Mouse (Mus musculus) natural killer cell, adult 2 months (primary cell): ENCODE data around the gene Adamtsl1.

Experiments
- DNase-seq, 2 experiments: peaks; one replicate each; pipeline ENCODE4 v3.0.0; 2022; ENCODE audit warnings: low spot score in 2 of 2

Adamtsl1 gene

GRCm38 (mm10) chr4:86396672-86397288, 882.8 kb downstream of the Adamtsl1 start:
- DNase-seq = no peak

GRCm38 (mm10) chr4:86397470-86397869, 883.5 kb downstream of the Adamtsl1 start:
- no peak for DNase-seq

- DNase-seq = no peak
Measured at GRCm38 (mm10) chr4:86401116-86401515, 887.1 kb downstream of the Adamtsl1 start.

GRCm38 (mm10) chr4:86406501-86407199, 892.7 kb downstream of the Adamtsl1 start:
- DNase-seq = no peak

GRCm38 (mm10) chr4:86407200-86407527, 893.2 kb downstream of the Adamtsl1 start:
- no peak for DNase-seq

- no peak for DNase-seq
Measured at GRCm38 (mm10) chr4:86408421-86408820, 894.4 kb downstream of the Adamtsl1 start.

GRCm38 (mm10) chr4:86410946-86411345, 897.0 kb downstream of the Adamtsl1 start:
- no peak for DNase-seq

GRCm38 (mm10) chr4:86413388-86413787, 899.4 kb downstream of the Adamtsl1 start:
- no peak for DNase-seq

GRCm38 (mm10) chr4:86416401-86417025, 902.5 kb downstream of the Adamtsl1 start:
- no peak for DNase-seq

- no peak for DNase-seq
Measured at GRCm38 (mm10) chr4:86422586-86422985, 908.6 kb downstream of the Adamtsl1 start.

GRCm38 (mm10) chr4:86425581-86425980, 911.6 kb downstream of the Adamtsl1 start:
- no peak for DNase-seq

GRCm38 (mm10) chr4:86426549-86426948, 912.6 kb downstream of the Adamtsl1 start:
- DNase-seq = no peak

GRCm38 (mm10) chr4:86427312-86427711, 913.3 kb downstream of the Adamtsl1 start:
- DNase-seq = no peak

GRCm38 (mm10) chr4:86428091-86428745, 914.2 kb downstream of the Adamtsl1 start:
- DNase-seq = no peak

- no peak for DNase-seq
Measured at GRCm38 (mm10) chr4:86435631-86436030, 921.7 kb downstream of the Adamtsl1 start.

GRCm38 (mm10) chr4:86436336-86436735, 922.4 kb downstream of the Adamtsl1 start:
- DNase-seq = no peak

- no peak for DNase-seq
Measured at GRCm38 (mm10) chr4:86450468-86450867, 936.5 kb downstream of the Adamtsl1 start.

GRCm38 (mm10) chr4:86464808-86465207, 950.8 kb downstream of the Adamtsl1 start:
- DNase-seq = no peak
